Mouse (Mus musculus) brain, embryonic 18.5 days (tissue): Measurements from ENCODE around the gene Ddx18.

ENCODE experiments used
- DNase-seq: peaks from one replicate; pipeline ENCODE4 v3.0.0-alpha.2; 2012; ENCODE audit warnings: low read depth, low spot score

The Ddx18 gene

GRCm38 (mm10) chr1:121527600-121528398, 40.0 kb downstream of the Ddx18 start:
- DNase-seq = no peak

- DNase-seq = no peak
Measured at GRCm38 (mm10) chr1:121527061-121527460, 40.7 kb downstream of the Ddx18 start.

GRCm38 (mm10) chr1:121518609-121519008, 49.2 kb downstream of the Ddx18 start:
- DNase-seq = no peak

- DNase-seq = no peak
Measured at GRCm38 (mm10) chr1:121511966-121512365, 55.8 kb downstream of the Ddx18 start.

- DNase-seq = no peak
Measured at GRCm38 (mm10) chr1:121511186-121511585, 56.6 kb downstream of the Ddx18 start.

GRCm38 (mm10) chr1:121510420-121511140, 57.2 kb downstream of the Ddx18 start:
- DNase-seq = no peak

- DNase-seq = no peak
Measured at GRCm38 (mm10) chr1:121508729-121509128, 59.1 kb downstream of the Ddx18 start.
